Mouse (Mus musculus) CH12.LX (cell line): Measurements from ENCODE around the gene Abca17. TPM values are rescaled to one million over a fixed set of nuclear protein-coding genes. Genes with fewer than 3 reads are reported as not detected.

ENCODE experiments used
- DNase-seq: peaks from one replicate; pipeline ENCODE4 v3.0.0-alpha.2; 2013; ENCODE audit errors: extremely low read depth
- H3K27ac ChIP-seq: 2 replicates; pipeline ENCODE4 v1.5.1; 2012; ENCODE audit warnings: low read depth, mild to moderate bottlenecking, control low read depth, moderate library complexity; ENCODE audit not compliant: insufficient read depth
- H3K27me3 ChIP-seq: replicated peaks from 2 replicates; pipeline ENCODE3; 2012; ENCODE audit warnings: inconsistent platforms
- H3K36me3 ChIP-seq, 2 experiments: replicated peaks in 1 of 2; 2 replicates each; pipeline versions ENCODE3 to v1.6.1; 2012; ENCODE audit warnings: inconsistent platforms in 1 of 2, low read length in 1 of 2, mild to moderate bottlenecking in 1 of 2, mixed read lengths in 1 of 2, moderate library complexity in 1 of 2; ENCODE audit not compliant: control insufficient read depth in 1 of 2, insufficient read depth in 1 of 2
- H3K4me1 ChIP-seq, 2 experiments: 2 replicates each; pipeline ENCODE4 v1.6.1; 2012; ENCODE audit warnings: inconsistent platforms in 1 of 2, moderate library complexity in 1 of 2; ENCODE audit not compliant: insufficient read depth in 2 of 2, control insufficient read depth in 1 of 2
- H3K4me2 ChIP-seq: 2 replicates; pipeline ENCODE4 v1.6.1; 2012; ENCODE audit warnings: low read depth, mild to moderate bottlenecking, control low read depth; ENCODE audit not compliant: poor library complexity, insufficient read depth, severe bottlenecking
- H3K4me3 ChIP-seq, 3 experiments: fragments of 150-350 bp in 1 of 3; sonication (generic) in 1 of 3; replicated peaks in 1 of 3; 2 replicates each; pipeline versions ENCODE3 to v1.5.1; 2011 to 2012; ENCODE audit warnings: low read depth in 2 of 3, low read length in 2 of 3, mild to moderate bottlenecking in 2 of 3, moderate library complexity in 2 of 3, control low read depth in 1 of 3, improper control_type of control experiment in 1 of 3, inconsistent platforms in 1 of 3, mixed read lengths in 1 of 3; ENCODE audit not compliant: poor library complexity in 1 of 3
- H3K79me2 ChIP-seq: replicated peaks from 2 replicates; pipeline ENCODE4 v1.6.1; 2012; ENCODE audit warnings: mild to moderate bottlenecking, moderate library complexity; ENCODE audit not compliant: control insufficient read depth, poor library complexity, insufficient read depth, severe bottlenecking; ENCODE audit errors: extremely low read depth
- H3K9ac ChIP-seq: 2 replicates; pipeline ENCODE4 v1.6.1; 2012; ENCODE audit warnings: low read depth, mild to moderate bottlenecking, control low read depth, moderate library complexity; ENCODE audit not compliant: insufficient read depth
- H3K9me3 ChIP-seq: replicated peaks from 2 replicates; pipeline ENCODE3; 2012; ENCODE audit warnings: low read length, inconsistent platforms, mixed read lengths
- CHD1 ChIP-seq: IDR thresholded peaks from 2 replicates; pipeline ENCODE4 v1.6.1; 2012; ENCODE audit warnings: low read depth, low read length, improper control_type of control experiment, inconsistent platforms
- CHD2 ChIP-seq: IDR thresholded peaks from 2 replicates; pipeline ENCODE4 v1.6.1; 2011; ENCODE audit warnings: low read length, improper control_type of control experiment
- CTCF ChIP-seq, 2 experiments: IDR thresholded peaks in 1 of 2; conservative IDR thresholded peaks in 1 of 2; 2 replicates each; pipeline ENCODE4 v1.5.1; 2011 to 2012; ENCODE audit warnings: low read depth in 2 of 2, low read length in 2 of 2, improper control_type of control experiment in 1 of 2, inconsistent platforms in 1 of 2, mild to moderate bottlenecking in 1 of 2, moderate library complexity in 1 of 2
- ELF1 ChIP-seq: IDR thresholded peaks from 2 replicates; pipeline ENCODE4 v1.6.1; 2014; ENCODE audit warnings: low read depth, mild to moderate bottlenecking, inconsistent platforms, low read length, improper control_type of control experiment
- ETS1 ChIP-seq: conservative IDR thresholded peaks from 2 replicates; pipeline ENCODE4 v1.6.1; 2012; ENCODE audit warnings: low read depth, mild to moderate bottlenecking, inconsistent platforms, low read length, improper control_type of control experiment, moderate library complexity
- GABPA ChIP-seq: IDR thresholded peaks from 2 replicates; pipeline ENCODE4 v1.6.1; 2012; ENCODE audit warnings: low read depth, low read length, improper control_type of control experiment, inconsistent platforms; ENCODE audit not compliant: insufficient replicate concordance
- KAT2A ChIP-seq: IDR thresholded peaks from 2 replicates; pipeline ENCODE4 v1.6.1; 2012; ENCODE audit warnings: low read length, improper control_type of control experiment, inconsistent platforms; ENCODE audit not compliant: insufficient replicate concordance
- MAX ChIP-seq: IDR thresholded peaks from 2 replicates; pipeline ENCODE4 v1.6.1; 2011; ENCODE audit warnings: low read length, improper control_type of control experiment
- NRF1 ChIP-seq: IDR thresholded peaks from 2 replicates; pipeline ENCODE4 v1.6.1; 2014; ENCODE audit warnings: low read depth, mild to moderate bottlenecking, inconsistent platforms, low read length, improper control_type of control experiment, moderate library complexity
- POLR2AphosphoS2 ChIP-seq: IDR thresholded peaks from 2 replicates; pipeline ENCODE4 v1.6.1; 2011; ENCODE audit warnings: low read depth, low read length, improper control_type of control experiment
- RCOR1 ChIP-seq: conservative IDR thresholded peaks from 2 replicates; pipeline ENCODE4 v1.6.1; 2012; ENCODE audit warnings: low read depth, mild to moderate bottlenecking, inconsistent platforms, low read length, improper control_type of control experiment
- SIN3A ChIP-seq: IDR thresholded peaks from 2 replicates; pipeline ENCODE4 v1.6.1; 2012; ENCODE audit warnings: low read length, improper control_type of control experiment, inconsistent platforms
- USF1 ChIP-seq: IDR thresholded peaks from 2 replicates; pipeline ENCODE4 v1.6.1; 2014; ENCODE audit warnings: low read depth, mild to moderate bottlenecking, inconsistent platforms, low read length, improper control_type of control experiment
- USF2 ChIP-seq: conservative IDR thresholded peaks from 2 replicates; pipeline ENCODE4 v1.6.1; 2011; ENCODE audit warnings: low read depth, low read length, improper control_type of control experiment
- ZC3H11A ChIP-seq: IDR thresholded peaks from 2 replicates; pipeline ENCODE4 v1.6.1; 2012; ENCODE audit warnings: low read depth, mild to moderate bottlenecking, inconsistent platforms, low read length, improper control_type of control experiment
- ZNF384 ChIP-seq: IDR thresholded peaks from 2 replicates; pipeline ENCODE4 v1.6.1; 2012; ENCODE audit warnings: low read depth, low read length, improper control_type of control experiment, inconsistent platforms
- dilution Hi-C: fragments of 300-500 bp; cut with MboI; formaldehyde crosslinking; loops from 2 replicates; pipeline ENCODE4 v1.14.3; 2020; ENCODE audit warnings: low sequenced_read_pairs; ENCODE audit not compliant: extremely low pct_unique_long_range_greater_than_20kb, extremely low pct_ligation_motif_present
- in situ Hi-C: fragments of 300-500 bp; cut with MboI; formaldehyde crosslinking; loops from 3 replicates; pipeline ENCODE4 v1.14.3; 2019; ENCODE audit warnings: low sequenced_read_pairs, low pct_ligation_motif_present, low pct_unique_long_range_greater_than_20kb, mixed read lengths
- polyA plus RNA-seq: library from polyadenylated mRNA; unstranded; fragments of >175 nt; gene quantifications from 2 replicates; pipeline ENCODE4 v1.2.1, GENCODE M21; 2012; ENCODE audit warnings: low read depth; ENCODE audit not compliant: insufficient read length
- total RNA-seq, 2 experiments: library from RNA; depleted of rRNA; stranded (reverse); fragments of 300-350 nt in 1 of 2; fragments of >200 nt in 1 of 2; gene quantifications; 2 replicates each; pipeline ENCODE4 v1.2.3; 2012 to 2014

Abca17 gene
- total and polyA plus RNA-seq, 3 experiments = not detected

DNA sequence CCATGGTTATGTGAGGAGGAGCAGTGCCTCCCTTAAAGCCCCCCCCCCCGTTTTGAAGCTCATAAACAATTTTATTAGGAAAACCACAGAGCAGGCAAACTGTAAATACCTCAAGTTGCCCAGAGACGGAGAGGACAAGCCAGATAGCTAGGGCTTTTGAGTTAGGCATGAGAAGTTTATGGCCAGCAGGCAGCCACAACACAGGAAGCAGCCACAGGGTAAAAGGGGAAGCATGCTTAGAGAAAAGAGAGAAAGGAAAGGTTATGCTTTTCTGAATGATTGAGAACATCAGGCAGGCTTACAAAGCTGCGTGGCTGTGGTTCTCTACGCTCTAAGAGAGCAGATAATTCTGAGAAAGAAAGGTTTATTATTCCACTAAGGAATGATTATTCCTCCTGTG lies 90.4 kb downstream of the Abca17 start:
- in situ Hi-C loops = no loop called here

GRCm38 (mm10) chr17:24259702-24260101 lies 91.2 kb downstream of the Abca17 start:
- no peak overlapping the region for H3K4me3 ChIP-seq
- no peak overlapping the region for H3K27ac ChIP-seq
- TF ChIP-seq KAT2A (no peak), SIN3A (no peak), CTCF (conservative IDR thresholded peaks at IDR 0.05 in 1 of 2, IDR thresholded peaks at IDR 0.05 in 1 of 2; ENCODE audit: low read depth in 2 of 2, low read length in 2 of 2) (no peak), USF2 (no peak), CHD1 (no peak), NRF1 (no peak), GABPA (no peak), ZC3H11A (no peak)
- in situ Hi-C loops (no loop called here), dilution Hi-C loops (no loop called here)
- peaks cover 0 to 2% of the 10 kb centered on the region in 2 experiments; a peak in 1 of 4 replicates for H3K4me1 ChIP-seq
- H3K9me3 ChIP-seq = peaks cover 3% of the 10 kb centered on the region
- H3K9ac ChIP-seq = no peak overlapping the region
- H3K79me2 ChIP-seq = no peaks in the 10 kb centered on the region
- no peak for DNase-seq
- H3K27me3 ChIP-seq = no peaks in the 10 kb centered on the region
- no peak overlapping the region for H3K4me2 ChIP-seq
- no peaks in the 10 kb centered on the region for H3K36me3 ChIP-seq

More for the DNA sequence above, 90.4 kb downstream of the Abca17 start:
- Histone ChIP-seq H3K4me1 (peaks cover 0 to 2% of the 10 kb centered on the region in 2 experiments; a peak in 1 of 4 replicates), H3K9me3 (peaks cover 3% of the 10 kb centered on the region), H3K79me2 (no peaks in the 10 kb centered on the region)
- DNase-seq = no peak
- TF ChIP-seq POLR2AphosphoS2 = no peak
- no peak for TF ChIP-seq ELF1
- TF ChIP-seq RCOR1 = no peak
- TF ChIP-seq, all 38 proteins: peak for 0
- Histone ChIP-seq H3K36me3 (no peaks in the 10 kb centered on the region), H3K27ac (no peak overlapping the region), H3K27me3 (no peaks in the 10 kb centered on the region), H3K4me2 (no peak overlapping the region), H3K9ac (no peak overlapping the region), H3K4me3 (no peak overlapping the region)
- dilution Hi-C loops = no loop called here

DNA sequence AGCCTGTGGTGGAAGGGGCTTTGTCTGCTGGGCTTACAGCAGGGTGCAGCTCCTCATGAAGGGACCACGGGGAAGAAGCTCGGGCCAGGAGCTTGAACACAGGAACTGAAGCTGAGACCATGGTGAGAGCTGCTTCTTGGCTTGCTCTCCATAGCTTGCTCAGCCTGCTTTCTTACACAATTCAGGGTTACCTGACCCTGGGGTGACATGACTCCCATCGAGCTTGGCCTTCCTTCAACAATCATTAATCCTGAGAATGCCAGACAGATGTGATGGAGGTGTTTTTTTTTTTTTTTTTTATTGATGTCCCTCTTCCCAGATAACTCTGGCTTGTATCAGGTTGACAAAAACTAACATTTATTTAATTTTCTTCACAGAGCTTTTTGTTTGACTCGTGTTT lies 91.9 kb downstream of the Abca17 start:
- H3K79me2 ChIP-seq = no peaks in the 10 kb centered on the region
- H3K4me1 ChIP-seq = peaks cover 0 to 2% of the 10 kb centered on the region in 2 experiments; a peak in 1 of 4 replicates
- dilution Hi-C loops = no loop called here
- no peak overlapping the region for H3K9ac ChIP-seq
- no peaks in the 10 kb centered on the region for H3K27me3 ChIP-seq
- peaks cover 1% of the 10 kb centered on the region for H3K9me3 ChIP-seq
- no peaks in the 10 kb centered on the region for H3K36me3 ChIP-seq
- TF ChIP-seq USF1 (no peak), MAX (no peak), ETS1 (no peak), RCOR1 (no peak), CHD2 (no peak), SIN3A (no peak), CTCF (conservative IDR thresholded peaks at IDR 0.05 in 1 of 2, IDR thresholded peaks at IDR 0.05 in 1 of 2; ENCODE audit: low read depth in 2 of 2, low read length in 2 of 2) (no peak), ZNF384 (no peak)
- TF ChIP-seq, all 38 proteins: peak for 0
- no peak overlapping the region for H3K4me2 ChIP-seq
- no peak overlapping the region for H3K27ac ChIP-seq
- no peak overlapping the region for H3K4me3 ChIP-seq
- in situ Hi-C loops = no loop called here
- no peak for DNase-seq
